Mouse (Mus musculus) intestine, embryonic 15.5 days (tissue): ENCODE data around the gene E130114P18Rik. TPM values are rescaled to one million over a fixed set of nuclear protein-coding genes. Genes with fewer than 3 reads are reported as not detected.

Experiments
- ATAC-seq: fragments of 200-750 bp; cut with Nextera tagmentation; 2 replicates; pipeline ENCODE4 v1.8.0; 2017; ENCODE audit warnings: moderate TSS enrichment, moderate library complexity
- H3K27ac ChIP-seq: fragments of 300-500 bp; sonication (generic); 2 replicates; pipeline ENCODE4 v1.5.1; 2015; ENCODE audit warnings: mild to moderate bottlenecking, inconsistent platforms
- H3K27me3 ChIP-seq: fragments of 300-500 bp; sonication (generic); replicated peaks from 2 replicates; pipeline ENCODE4 v1.6.1; 2015; ENCODE audit warnings: inconsistent platforms
- H3K36me3 ChIP-seq: fragments of 300-500 bp; sonication (generic); 2 replicates; pipeline ENCODE4 v1.6.1; 2015; ENCODE audit warnings: inconsistent platforms
- H3K4me1 ChIP-seq: fragments of 300-500 bp; sonication (generic); replicated peaks from 2 replicates; pipeline ENCODE4 v1.6.1; 2015; ENCODE audit warnings: inconsistent platforms
- H3K4me2 ChIP-seq: fragments of 300-500 bp; sonication (generic); replicated peaks from 2 replicates; pipeline ENCODE4 v1.6.1; 2015; ENCODE audit warnings: mild to moderate bottlenecking, inconsistent platforms
- H3K4me3 ChIP-seq: fragments of 300-500 bp; sonication (generic); replicated peaks from 2 replicates; pipeline ENCODE4 v1.5.1; 2015; ENCODE audit warnings: inconsistent platforms
- H3K9ac ChIP-seq: fragments of 300-500 bp; sonication (generic); 2 replicates; pipeline ENCODE4 v1.6.1; 2015; ENCODE audit warnings: inconsistent platforms
- H3K9me3 ChIP-seq: fragments of 300-500 bp; sonication (generic); 2 replicates; pipeline ENCODE4 v1.6.1; 2016; ENCODE audit warnings: inconsistent platforms
- WGBS: fragments of 180-500 bp; shearing (Covaris S2); methylation state at CpG from one replicate; pipeline ENCODE4 v1.1.7; 2015; 5-methylcytosine and 5-hydroxymethylcytosine counted together
- polyA plus RNA-seq: library from polyadenylated mRNA; unstranded; fragments of >200 nt; fragmentation: Nextera tagmentation; extraction: Ambion mirVana; gene quantifications from 2 replicates; pipeline ENCODE4 v1.2.1, GENCODE M21; 2015

E130114P18Rik gene
- polyA plus RNA-seq, 1 experiment from 2014 or later, result 3.9 TPM

DNA sequence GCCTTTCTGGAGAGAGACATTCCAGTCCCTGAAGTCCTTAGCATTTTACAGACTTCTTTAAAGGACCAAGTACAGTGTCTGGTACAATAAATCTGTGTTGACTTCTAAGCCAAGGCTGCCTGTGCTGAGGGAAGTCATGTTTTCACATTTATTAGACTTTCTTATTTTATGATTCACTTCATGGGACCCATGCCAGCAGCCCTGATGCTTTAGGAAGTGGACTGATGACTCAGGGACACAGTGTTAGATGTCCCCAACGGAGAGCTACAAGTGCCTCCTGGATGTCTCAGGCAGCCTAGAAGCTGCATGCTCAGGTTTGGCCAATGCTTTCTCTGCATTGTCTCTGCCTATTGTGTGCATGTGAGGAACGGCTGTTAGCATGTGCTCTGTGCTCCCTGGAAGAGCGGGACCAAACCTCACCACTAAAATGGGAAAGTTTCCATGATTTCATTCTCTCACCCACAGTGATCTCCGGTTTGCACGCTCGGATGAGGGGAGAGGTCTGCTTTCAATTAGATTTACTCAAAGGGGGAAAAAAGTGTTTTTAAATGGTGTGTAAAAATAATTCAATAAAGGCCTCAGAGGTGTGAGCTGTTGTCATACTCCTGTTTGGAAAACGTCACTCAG, 82.4 kb downstream of the E130114P18Rik start:
- no peak for ATAC-seq
- Histone ChIP-seq H3K27ac (no peak overlapping the region), H3K9me3 (no peaks in the 10 kb centered on the region), H3K36me3 (no peaks in the 10 kb centered on the region), H3K4me3 (no peak overlapping the region), H3K4me2 (no peak overlapping the region), H3K9ac (no peak overlapping the region), H3K4me1 (0 out of 2 replicates have a peak, but pooled peaks cover 2% of the 10 kb centered on the region), H3K27me3 (no peaks in the 10 kb centered on the region)
- 71% methylated on average over 7 of the region's 7 CpGs for WGBS

DNA sequence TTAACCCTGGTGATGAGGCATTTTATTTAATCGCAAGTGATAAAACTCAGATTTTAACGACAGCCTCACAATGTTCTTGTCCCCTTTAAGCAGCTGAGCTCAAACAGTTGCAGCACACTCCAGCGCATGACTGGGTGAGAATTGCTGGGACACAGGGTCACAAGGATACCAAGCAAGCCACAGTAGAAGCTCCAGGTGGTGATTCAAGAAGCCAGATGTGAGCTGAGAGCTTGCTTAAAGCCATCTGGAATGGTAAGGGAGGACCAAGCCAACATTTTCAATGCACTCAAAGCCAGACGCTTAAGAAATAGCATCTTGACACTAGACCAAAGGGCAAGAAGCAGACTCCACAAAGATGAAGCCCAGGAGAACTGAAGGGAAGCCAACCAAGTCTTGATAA, 83.9 kb downstream of the E130114P18Rik start:
- WGBS, result 82% methylated on average over 4 of the region's 4 CpGs
- no peak for ATAC-seq
- no peak overlapping the region for H3K4me2 ChIP-seq
- no peak overlapping the region for H3K9ac ChIP-seq
- H3K4me3 ChIP-seq, result no peak overlapping the region
- 0 out of 2 replicates have a peak, but pooled peaks cover 13% of the 10 kb centered on the region for H3K4me1 ChIP-seq
- H3K9me3 ChIP-seq, result no peaks in the 10 kb centered on the region
- no peaks in the 10 kb centered on the region for H3K36me3 ChIP-seq
- H3K27ac ChIP-seq, result no peak overlapping the region
- H3K27me3 ChIP-seq, result no peaks in the 10 kb centered on the region

DNA sequence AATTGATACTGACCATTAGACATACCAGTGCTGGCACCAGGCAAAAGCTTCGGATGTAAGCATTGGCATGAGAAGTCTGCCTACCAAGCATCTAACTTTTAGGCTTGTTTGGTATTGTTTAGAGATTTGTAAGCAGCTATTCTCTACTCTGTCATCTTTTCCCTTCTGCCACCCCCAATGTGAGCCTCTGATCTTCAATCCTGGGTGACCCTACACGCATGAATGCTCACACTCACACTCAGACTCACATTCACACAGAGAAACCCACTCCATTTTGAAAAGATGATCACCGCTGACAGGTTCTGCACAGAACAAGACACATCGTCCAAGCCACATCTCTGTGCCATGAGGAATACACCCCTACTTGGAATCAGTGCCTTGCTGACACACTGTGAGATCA, 84.8 kb downstream of the E130114P18Rik start:
- WGBS, result 87% methylated on average over 4 of the region's 4 CpGs
- no peak for ATAC-seq
- Histone ChIP-seq H3K9me3 (no peaks in the 10 kb centered on the region), H3K9ac (no peak overlapping the region), H3K27me3 (no peaks in the 10 kb centered on the region), H3K36me3 (no peaks in the 10 kb centered on the region), H3K27ac (no peak overlapping the region), H3K4me2 (no peak overlapping the region), H3K4me1 (0 out of 2 replicates have a peak, but pooled peaks cover 13% of the 10 kb centered on the region), H3K4me3 (no peak overlapping the region)

DNA sequence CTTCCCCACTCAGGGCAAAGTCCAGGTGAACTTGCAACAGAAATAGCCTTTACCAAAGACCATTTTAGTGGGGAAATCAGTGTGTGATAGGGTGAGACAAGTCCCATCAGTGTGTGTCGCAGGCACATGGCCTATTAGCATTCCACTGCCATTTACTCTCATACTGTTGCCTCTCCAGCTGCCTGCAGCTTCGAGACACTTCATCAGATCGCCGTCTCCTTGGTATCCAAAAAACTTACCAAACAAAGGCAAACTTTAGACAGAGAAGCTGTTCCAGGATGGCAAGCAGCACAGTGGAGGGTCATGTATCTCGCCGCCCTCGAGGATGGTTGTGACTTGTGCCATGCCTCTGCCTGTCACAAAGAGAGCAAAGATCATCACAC, 87.5 kb downstream of the E130114P18Rik start:
- no peak overlapping the region for H3K4me2 ChIP-seq
- no peak overlapping the region for H3K9ac ChIP-seq
- no peaks in the 10 kb centered on the region for H3K27me3 ChIP-seq
- H3K4me3 ChIP-seq, result no peak overlapping the region
- 0 out of 2 replicates have a peak, but pooled peaks cover 13% of the 10 kb centered on the region for H3K4me1 ChIP-seq
- no peaks in the 10 kb centered on the region for H3K36me3 ChIP-seq
- no peaks in the 10 kb centered on the region for H3K9me3 ChIP-seq
- ATAC-seq, result peak; percentile 47
- WGBS, result 69% methylated on average over 7 of the region's 7 CpGs
- no peak overlapping the region for H3K27ac ChIP-seq

DNA sequence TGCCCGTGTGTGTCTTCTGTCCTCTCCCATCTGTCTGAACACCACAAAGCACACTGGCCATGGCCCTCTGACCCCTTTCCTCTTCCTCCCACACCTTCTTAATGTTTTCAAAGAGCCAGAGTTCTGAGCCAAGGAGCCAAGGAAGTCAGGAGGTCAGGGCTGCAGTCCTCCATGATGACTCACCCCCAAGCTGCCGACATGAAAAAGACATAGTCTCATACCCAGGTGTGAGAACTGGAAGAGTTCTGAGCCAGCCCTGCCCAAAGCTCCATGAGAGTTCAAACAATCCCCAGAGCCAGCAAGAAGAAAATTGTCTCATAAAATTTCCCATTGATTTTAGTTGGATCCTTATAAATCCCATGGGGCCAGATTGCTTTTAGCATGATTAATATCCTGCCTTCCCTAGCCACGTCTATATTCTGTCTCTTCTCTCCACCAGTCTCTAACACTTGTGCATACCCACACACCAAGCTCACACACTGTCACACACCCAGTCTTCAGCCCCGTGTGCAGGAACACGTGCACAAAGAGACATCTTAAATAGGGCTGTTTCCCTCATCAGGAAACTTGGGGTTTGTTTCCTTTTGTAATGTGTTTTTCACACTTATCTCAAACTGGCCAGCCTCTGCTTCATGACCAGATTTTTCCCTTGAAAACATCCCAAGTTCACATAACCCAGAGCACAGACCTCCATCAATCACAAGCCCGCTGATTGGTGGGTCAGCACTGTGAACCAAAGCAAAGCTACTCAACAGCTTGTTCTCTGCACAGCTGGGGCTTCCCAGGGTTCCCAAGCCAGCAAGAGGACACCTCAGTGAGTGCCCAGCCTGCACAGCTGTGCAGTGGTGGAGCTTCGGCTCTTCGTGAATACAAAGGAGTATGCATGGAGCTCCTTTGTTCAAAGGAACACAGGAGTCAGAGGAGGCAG, 88.2 kb downstream of the E130114P18Rik start:
- H3K4me1 ChIP-seq, result 0 out of 2 replicates have a peak, but pooled peaks cover 13% of the 10 kb centered on the region
- WGBS, result 44% methylated on average over 8 of the region's 8 CpGs
- H3K36me3 ChIP-seq, result no peaks in the 10 kb centered on the region
- no peak overlapping the region for H3K27ac ChIP-seq
- no peak overlapping the region for H3K4me3 ChIP-seq
- H3K9me3 ChIP-seq, result no peaks in the 10 kb centered on the region
- H3K9ac ChIP-seq, result no peak overlapping the region
- no peak overlapping the region for H3K4me2 ChIP-seq
- no peaks in the 10 kb centered on the region for H3K27me3 ChIP-seq
- ATAC-seq, result peak; percentile 66

DNA sequence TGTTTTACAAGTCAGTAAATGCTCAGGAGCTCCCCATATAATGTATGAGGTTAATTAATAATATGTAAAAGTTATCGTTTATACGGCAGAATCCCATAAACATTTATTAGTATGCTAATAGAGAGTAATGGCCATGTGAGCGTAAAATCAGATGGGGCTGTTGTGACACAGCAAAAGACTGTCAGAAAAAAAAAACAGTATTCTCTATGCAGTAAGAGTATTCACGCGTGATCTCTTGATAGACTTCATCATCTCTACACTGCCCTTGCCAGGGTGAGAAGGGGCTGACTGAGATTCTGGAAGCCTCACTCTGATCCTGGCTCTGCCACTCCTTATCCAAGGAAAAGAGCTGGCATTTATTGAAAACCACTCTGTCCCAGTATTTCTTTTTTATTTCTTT, 91.9 kb downstream of the E130114P18Rik start:
- Histone ChIP-seq H3K4me1 (0 out of 2 replicates have a peak, but pooled peaks cover 13% of the 10 kb centered on the region), H3K9ac (no peak overlapping the region), H3K9me3 (no peaks in the 10 kb centered on the region), H3K27ac (no peak overlapping the region), H3K4me2 (no peak overlapping the region), H3K4me3 (no peak overlapping the region), H3K27me3 (no peaks in the 10 kb centered on the region), H3K36me3 (no peaks in the 10 kb centered on the region)
- ATAC-seq, result no peak
- 89% methylated on average over 5 of the region's 5 CpGs for WGBS

DNA sequence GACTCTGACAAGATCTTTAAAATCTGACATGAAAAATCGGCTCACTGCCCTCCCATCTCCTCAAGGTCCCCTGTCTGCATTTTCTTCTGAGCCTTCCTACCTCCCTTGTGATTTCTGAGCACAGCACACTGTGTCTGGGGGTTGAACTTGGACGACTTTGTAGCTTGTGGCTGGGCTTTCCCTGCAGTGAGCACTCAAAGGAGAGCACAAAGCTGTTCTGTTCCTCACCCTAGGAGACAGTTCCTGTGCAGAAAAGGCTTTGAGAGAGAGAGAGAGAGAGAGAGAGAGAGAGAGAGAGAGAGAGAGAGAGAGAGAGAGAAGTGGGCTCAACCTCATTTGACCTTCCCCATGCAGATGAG, 101.3 kb downstream of the E130114P18Rik start:
- Histone ChIP-seq H3K4me2 (no peak overlapping the region), H3K36me3 (no peaks in the 10 kb centered on the region), H3K4me1 (no peaks in the 10 kb centered on the region), H3K9me3 (no peaks in the 10 kb centered on the region), H3K4me3 (no peak overlapping the region), H3K27me3 (no peaks in the 10 kb centered on the region), H3K27ac (no peak overlapping the region), H3K9ac (no peak overlapping the region)
- WGBS, result 47% methylated on average over 2 of the region's 2 CpGs
- no peak for ATAC-seq

DNA sequence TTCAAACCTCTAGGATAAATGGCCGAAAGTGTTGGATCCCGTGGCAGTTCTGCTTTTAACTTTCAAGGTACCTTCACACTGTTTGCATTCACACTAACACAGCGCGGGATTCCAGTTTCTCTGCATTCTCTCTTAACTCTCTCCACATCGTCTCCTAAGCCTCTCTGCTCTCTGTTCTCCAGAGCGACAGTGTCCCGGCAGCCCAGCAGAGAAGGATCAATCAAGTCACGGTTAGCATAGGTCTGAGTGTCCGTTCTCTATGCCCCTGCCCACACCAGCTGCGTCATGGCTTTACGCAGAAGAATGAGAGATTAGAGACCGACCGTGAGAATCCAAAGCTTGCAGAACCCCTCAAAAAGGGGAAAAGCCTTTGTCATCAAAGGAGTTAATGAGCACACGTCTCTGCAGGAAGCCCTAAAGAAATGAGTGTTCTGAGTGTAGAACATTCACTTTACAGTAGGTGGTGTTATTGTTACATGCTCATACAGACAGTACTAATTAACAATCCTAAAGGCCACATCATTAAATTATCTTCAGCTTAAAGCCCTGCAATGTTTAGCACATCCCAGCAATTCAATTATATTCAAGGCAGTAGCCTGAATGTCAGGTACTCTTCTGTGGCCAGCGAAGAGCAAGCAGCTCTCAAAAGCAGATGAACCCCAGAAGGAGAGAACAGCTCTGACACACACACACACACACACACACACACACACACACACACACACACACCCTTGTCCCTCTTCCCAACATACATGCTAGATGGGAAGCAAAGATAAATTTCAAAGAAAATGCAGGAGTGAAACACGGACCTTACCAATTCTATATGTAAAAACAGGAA, 101.9 kb downstream of the E130114P18Rik start:
- H3K27ac ChIP-seq, result no peak overlapping the region
- no peak overlapping the region for H3K4me3 ChIP-seq
- H3K36me3 ChIP-seq, result no peaks in the 10 kb centered on the region
- no peak for ATAC-seq
- no peak overlapping the region for H3K9ac ChIP-seq
- H3K9me3 ChIP-seq, result no peaks in the 10 kb centered on the region
- H3K4me2 ChIP-seq, result peak overlapping the region; percentile 34; the same call in 1 of the 2 replicates
- 44% methylated on average over 16 of the region's 16 CpGs for WGBS
- no peaks in the 10 kb centered on the region for H3K27me3 ChIP-seq
- H3K4me1 ChIP-seq, result no peaks in the 10 kb centered on the region

DNA sequence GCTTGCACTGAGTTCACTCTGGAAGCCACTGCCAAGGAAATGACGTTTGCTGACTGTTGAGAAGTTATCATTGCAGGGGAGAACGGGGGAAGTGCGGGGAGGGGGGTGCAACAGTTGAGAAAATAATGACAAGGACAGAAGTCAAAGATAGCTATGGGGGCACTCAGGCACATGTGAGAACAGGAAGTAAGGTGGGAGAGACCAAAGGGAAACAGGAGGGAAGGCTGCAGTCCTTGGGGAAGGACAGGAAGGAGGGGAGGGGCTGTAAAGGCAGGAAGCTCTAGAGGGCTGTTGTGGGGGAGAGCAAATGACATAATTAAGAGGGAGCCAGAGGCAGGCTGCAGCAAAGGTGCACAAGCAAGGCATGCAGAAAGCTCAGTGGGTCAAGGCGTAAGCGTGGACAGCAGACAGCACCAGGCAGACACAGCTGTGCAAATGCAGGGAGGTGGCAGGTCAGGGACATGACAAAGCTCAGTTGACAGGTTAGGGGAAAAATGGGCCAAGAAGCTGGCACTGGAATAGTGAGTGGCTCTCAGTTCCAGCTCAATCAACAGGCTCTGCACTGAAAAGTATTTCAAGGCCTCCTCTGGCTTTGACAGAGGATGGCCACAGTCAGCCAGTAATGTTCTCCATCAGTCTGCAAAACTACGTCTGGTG, 103.9 kb downstream of the E130114P18Rik start:
- 53% methylated on average over 6 of the region's 6 CpGs for WGBS
- H3K27ac ChIP-seq, result no peak overlapping the region
- H3K4me3 ChIP-seq, result no peak overlapping the region
- H3K9ac ChIP-seq, result no peak overlapping the region
- no peaks in the 10 kb centered on the region for H3K36me3 ChIP-seq
- no peaks in the 10 kb centered on the region for H3K9me3 ChIP-seq
- H3K4me1 ChIP-seq, result no peaks in the 10 kb centered on the region
- ATAC-seq, result no peak
- no peaks in the 10 kb centered on the region for H3K27me3 ChIP-seq
- no peak overlapping the region for H3K4me2 ChIP-seq

DNA sequence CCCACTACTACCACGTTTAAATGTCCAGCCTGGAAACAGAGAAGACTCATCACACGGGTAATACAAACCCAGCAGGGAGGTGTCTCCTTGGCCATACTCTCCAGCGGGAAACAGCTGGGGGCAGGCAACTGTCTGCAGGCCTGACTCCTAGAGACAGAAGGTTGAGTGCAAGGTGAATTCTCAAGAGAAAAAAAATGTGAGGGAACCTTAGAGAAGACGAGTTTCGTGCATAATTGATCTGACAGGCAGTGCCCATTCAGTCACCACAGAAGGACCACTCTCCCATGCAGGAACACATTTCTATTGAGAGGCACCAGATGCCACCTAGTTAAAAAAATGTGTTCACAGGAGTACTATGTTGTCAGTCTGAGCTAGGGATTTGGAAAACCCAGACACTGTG, 105.4 kb downstream of the E130114P18Rik start:
- Histone ChIP-seq H3K4me1 (no peaks in the 10 kb centered on the region), H3K27ac (no peak overlapping the region), H3K36me3 (no peaks in the 10 kb centered on the region), H3K9ac (no peak overlapping the region), H3K9me3 (no peaks in the 10 kb centered on the region), H3K4me3 (no peak overlapping the region), H3K4me2 (no peak overlapping the region), H3K27me3 (no peaks in the 10 kb centered on the region)
- no peak for ATAC-seq
- WGBS, result 61% methylated on average over 5 of the region's 5 CpGs

DNA sequence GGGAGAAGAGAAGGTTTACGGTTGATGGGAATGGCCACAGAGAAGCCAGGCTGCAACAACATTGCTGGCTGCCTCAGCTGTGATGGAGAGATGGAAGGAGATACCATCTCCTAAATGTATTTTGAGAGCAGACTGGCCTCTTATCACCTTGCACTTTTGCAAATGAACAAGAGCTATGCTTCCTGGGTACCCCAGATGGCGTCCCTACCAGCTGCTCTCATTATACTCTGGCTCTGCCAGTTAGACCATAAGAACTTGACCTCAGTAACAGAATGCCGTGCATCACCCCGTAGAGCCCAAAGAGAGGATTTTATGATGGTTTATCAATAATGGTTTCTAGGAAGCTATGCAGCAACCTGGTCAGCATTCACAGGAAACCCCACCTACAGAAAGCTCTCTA, 106.0 kb downstream of the E130114P18Rik start:
- WGBS, result 72% methylated on average over 4 of the region's 4 CpGs
- H3K36me3 ChIP-seq, result no peaks in the 10 kb centered on the region
- no peaks in the 10 kb centered on the region for H3K4me1 ChIP-seq
- H3K9me3 ChIP-seq, result no peaks in the 10 kb centered on the region
- H3K9ac ChIP-seq, result no peak overlapping the region
- ATAC-seq, result no peak
- H3K4me3 ChIP-seq, result no peak overlapping the region
- no peak overlapping the region for H3K27ac ChIP-seq
- no peaks in the 10 kb centered on the region for H3K27me3 ChIP-seq
- H3K4me2 ChIP-seq, result no peak overlapping the region

DNA sequence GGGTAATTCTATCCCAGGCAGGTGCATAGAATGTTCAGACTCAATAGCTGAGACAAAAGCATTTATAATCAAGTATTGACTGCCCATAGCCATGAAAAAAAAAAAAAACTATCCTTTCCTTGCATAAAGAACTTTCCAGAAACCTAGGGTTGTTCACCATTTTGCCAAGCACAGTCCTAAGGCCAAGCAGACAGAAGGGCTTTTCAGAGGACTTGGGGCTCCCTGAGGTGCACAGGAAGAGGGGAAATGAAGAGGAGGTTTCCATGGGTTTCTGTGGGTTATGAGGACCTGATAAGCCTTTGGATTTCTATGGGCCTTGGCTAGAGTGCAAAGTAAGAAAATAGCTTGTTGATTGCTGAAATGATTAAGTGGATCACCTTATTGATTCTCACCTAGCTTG, 107.5 kb downstream of the E130114P18Rik start:
- Histone ChIP-seq H3K27ac (no peak overlapping the region), H3K36me3 (no peaks in the 10 kb centered on the region), H3K4me1 (no peaks in the 10 kb centered on the region), H3K4me3 (no peak overlapping the region), H3K9ac (no peak overlapping the region), H3K4me2 (no peak overlapping the region), H3K9me3 (no peaks in the 10 kb centered on the region), H3K27me3 (no peaks in the 10 kb centered on the region)
- no peak for ATAC-seq
